8 mouse cellular contexts compared by ENCODE assay signal in genomic region chr10:98913961-98914809, GRCm38 (mm10). TPM values are rescaled to one million over a fixed set of nuclear protein-coding genes. Genes with fewer than 3 reads are reported as not detected.
A peak's percentile ranks its signal among the peaks of the same experiment; 100 is the strongest.
DNase-seq lines count a peak whose midpoint lies in the region; ATAC-seq lines count a peak whose summit lies in the region.

Atp2b1 (plus strand) TSS chr10:98914406.

- H3K27me3 ChIP-seq in hindbrain, embryonic 12.5 days, result no peaks in the 10 kb centered on the region

- peak within 1 kb of the TSS; percentile 99 for H3K4me3 ChIP-seq in hindbrain, embryonic 12.5 days

- peak within 1 kb of the TSS; percentile 98 for H3K9ac ChIP-seq in hindbrain, embryonic 12.5 days

- H3K9me3 ChIP-seq in hindbrain, embryonic 12.5 days (replicated peaks), result no peaks in the 10 kb centered on the region

- peaks cover 7% of the 10 kb centered on the region for H3K4me1 ChIP-seq in hindbrain, embryonic 12.5 days

- peak; percentile 98 for DNase-seq in Muller cell, postnatal 12 days (ENCODE audit: inconsistent ontology term)
- DNase-seq in cerebellum, adult 9-11 months, result peak; percentile 97
- DNase-seq in frontal cortex, postnatal 10 days (ENCODE audit: low spot score in 2 of 2), result peak; percentile 94 to 95
- DNase-seq in layer of hippocampus, postnatal 14 days (ENCODE audit: low spot score in 2 of 2), result peak; percentile 90 to 96
- peak; percentile 97 for DNase-seq in lung, postnatal 14 days
- peak; percentile 94 for DNase-seq in retina, adult 2 months (ENCODE audit: low read depth, low spot score)
- DNase-seq in thymus, postnatal 36 days, result peak; percentile 93 to 97

- WGBS in hindbrain, embryonic 12.5 days, result under 1% methylated on average over 66 of the region's 120 CpGs

- peak within 1 kb of the TSS; percentile 95 for H3K4me2 ChIP-seq in hindbrain, embryonic 12.5 days (replicated peaks)

- peak; percentile 94 for ATAC-seq in hindbrain, embryonic 12.5 days (ENCODE audit: low FRiP score)

- peak within 1 kb of the TSS; percentile 100 for H3K27ac ChIP-seq in hindbrain, embryonic 12.5 days

- H3K36me3 ChIP-seq in hindbrain, embryonic 12.5 days, result no peaks in the 10 kb centered on the region

RNA-seq across cellular contexts. Expression of gene Atp2b1, which starts in this region (rescaled TPM):
- 151 and 160 TPM in 2 replicates for polyA plus RNA-seq in hindbrain, embryonic 12.5 days (2016; fragmentation: Nextera tagmentation; extraction: Ambion mirVana)
- 1,000 to 10,000 TPM in 1 of 2 experiments, 100 to 1,000 TPM in 1; 996 to 1,053 TPM for total RNA-seq in layer of hippocampus, postnatal 14 days (2021)

Comparison
In these comparisons a context has a peak if more than half of its experiments do, and no peak if none do; other contexts are left out.
1. Peak in every context shown above with its lines: DNase-seq, ATAC-seq, H3K4me3 ChIP-seq and H3K27ac ChIP-seq.